Mouse (Mus musculus) olfactory bulb, adult 2 months (tissue): Measurements from ENCODE around the gene Rhd. TPM values are rescaled to one million over a fixed set of nuclear protein-coding genes. Genes with fewer than 3 reads are reported as not detected.
A peak's percentile ranks its signal among the peaks of the same experiment; 100 is the strongest.

Source experiments
- H3K27ac ChIP-seq: fragments of 200-500 bp; 2 replicates; pipeline ENCODE4 v1.5.1; 2012; ENCODE audit warnings: low read depth, low read length; ENCODE audit not compliant: insufficient read depth
- H3K4me1 ChIP-seq: fragments of 200-500 bp; 2 replicates; pipeline ENCODE4 v1.6.1; 2012; ENCODE audit warnings: low read length; ENCODE audit not compliant: control insufficient read depth, insufficient read depth
- H3K4me3 ChIP-seq: fragments of 200-500 bp; 2 replicates; pipeline ENCODE4 v1.5.1; 2012; ENCODE audit warnings: mild to moderate bottlenecking, low read depth, low read length, moderate library complexity; ENCODE audit not compliant: insufficient read depth
- CTCF ChIP-seq: fragments of 200-500 bp; IDR thresholded peaks from 2 replicates; pipeline ENCODE4 v1.5.1; 2012; ENCODE audit warnings: low read depth, mild to moderate bottlenecking, low read length, moderate library complexity; ENCODE audit not compliant: insufficient read depth
- POLR2A ChIP-seq: fragments of 200-500 bp; IDR thresholded peaks from 2 replicates; pipeline ENCODE4 v1.6.1; 2012; ENCODE audit warnings: mild to moderate bottlenecking, low read depth, low read length, moderate library complexity; ENCODE audit not compliant: insufficient read depth
- WGBS: fragments of 180-500 bp; shearing (Covaris S2); methylation state at CpG from one replicate; pipeline ENCODE4 v1.1.7; 2018; 5-methylcytosine and 5-hydroxymethylcytosine counted together
- polyA plus RNA-seq: library from polyadenylated mRNA; stranded (reverse); fragments of >200 nt; gene quantifications from 2 replicates; pipeline ENCODE4 v1.2.4, GENCODE M21; 2012; ENCODE audit warnings: low replicate concordance; ENCODE audit not compliant: missing spikeins, insufficient read depth, insufficient read length

Rhd gene
- polyA plus RNA-seq, 1 experiment = not detected

DNA sequence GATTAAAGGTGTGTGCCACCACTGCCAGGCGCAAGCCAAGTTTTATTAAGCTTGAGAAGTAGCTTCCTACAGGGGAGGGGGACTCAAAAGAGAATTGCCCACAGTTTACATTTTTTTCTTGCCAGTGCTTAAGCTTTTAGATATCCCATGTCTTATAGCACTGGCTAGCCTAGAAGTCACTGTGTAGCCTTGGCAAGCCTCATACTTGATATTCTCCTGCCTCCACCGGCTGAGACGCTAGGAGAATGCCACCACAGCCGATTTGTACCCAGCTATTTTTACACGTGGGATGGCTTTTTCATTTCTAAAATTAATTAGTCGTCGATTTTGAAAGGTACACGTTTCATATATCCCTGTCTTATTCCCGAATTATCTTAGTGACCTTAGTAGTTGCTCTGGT lies 65.9 kb downstream of the Rhd start:
- Histone ChIP-seq H3K4me1 (peaks cover 4% of the 10 kb centered on the region), H3K4me3 (no peak overlapping the region), H3K27ac (peak overlapping the region; percentile 50; the same call in 1 of the 2 replicates)
- TF ChIP-seq CTCF = no peak
- TF ChIP-seq POLR2A = no peak
- 14% methylated on average over 9 of the region's 9 CpGs for WGBS

DNA sequence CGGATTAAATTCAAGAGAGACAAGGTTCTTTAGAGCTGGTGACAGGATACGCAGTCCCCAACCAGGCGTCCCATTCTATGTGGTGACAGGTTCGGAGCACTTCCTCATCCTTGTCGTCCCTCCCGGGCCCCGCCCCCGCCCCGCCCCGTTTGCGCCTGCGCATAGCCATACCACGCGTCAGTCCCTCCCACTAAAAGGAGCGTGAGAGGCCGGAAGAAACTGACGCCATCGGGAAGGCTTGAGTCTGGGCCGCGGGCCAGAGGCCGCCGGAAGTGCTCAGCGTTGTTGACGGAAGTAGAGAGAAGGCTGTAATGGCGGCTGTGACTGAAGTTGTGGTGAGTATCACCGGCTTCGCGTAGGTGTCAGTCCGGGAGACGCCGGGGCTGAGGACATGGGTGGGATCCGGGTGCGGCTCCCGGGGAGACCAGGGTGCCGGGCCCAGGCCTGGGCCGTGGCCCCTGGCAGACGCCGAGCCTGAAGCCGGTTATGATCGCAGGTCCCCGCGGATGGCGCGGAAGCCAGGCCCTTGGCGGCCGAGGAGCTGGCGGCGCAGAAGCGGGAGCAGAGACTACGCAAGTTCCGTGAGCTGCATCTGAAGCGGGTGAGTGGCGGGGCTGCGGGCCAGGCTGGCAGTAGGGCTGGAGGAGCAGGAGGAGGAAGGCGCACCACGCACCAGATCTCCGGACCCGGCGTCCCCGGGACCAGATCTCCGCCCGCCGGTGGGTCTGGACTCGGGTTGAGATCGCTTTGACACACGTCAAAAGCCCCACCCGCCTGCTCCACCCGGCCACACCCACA lies 66.5 kb downstream of the Rhd start, which contains the start of gene Syf2:
TSS of gene Syf2 (plus strand) at position 215 of the 798 bp plus-strand sequence.
- WGBS = under 1% methylated on average over 68 of the region's 68 CpGs
- H3K4me1 ChIP-seq = peaks cover 3% of the 10 kb centered on the region
- TF ChIP-seq POLR2A = peak; percentile 63; the same call in 1 of the 2 replicates
- no peak for TF ChIP-seq CTCF
- H3K27ac ChIP-seq = peak within 1 kb of the TSS; percentile 50
- H3K4me3 ChIP-seq = peak within 1 kb of the TSS; percentile 73

DNA sequence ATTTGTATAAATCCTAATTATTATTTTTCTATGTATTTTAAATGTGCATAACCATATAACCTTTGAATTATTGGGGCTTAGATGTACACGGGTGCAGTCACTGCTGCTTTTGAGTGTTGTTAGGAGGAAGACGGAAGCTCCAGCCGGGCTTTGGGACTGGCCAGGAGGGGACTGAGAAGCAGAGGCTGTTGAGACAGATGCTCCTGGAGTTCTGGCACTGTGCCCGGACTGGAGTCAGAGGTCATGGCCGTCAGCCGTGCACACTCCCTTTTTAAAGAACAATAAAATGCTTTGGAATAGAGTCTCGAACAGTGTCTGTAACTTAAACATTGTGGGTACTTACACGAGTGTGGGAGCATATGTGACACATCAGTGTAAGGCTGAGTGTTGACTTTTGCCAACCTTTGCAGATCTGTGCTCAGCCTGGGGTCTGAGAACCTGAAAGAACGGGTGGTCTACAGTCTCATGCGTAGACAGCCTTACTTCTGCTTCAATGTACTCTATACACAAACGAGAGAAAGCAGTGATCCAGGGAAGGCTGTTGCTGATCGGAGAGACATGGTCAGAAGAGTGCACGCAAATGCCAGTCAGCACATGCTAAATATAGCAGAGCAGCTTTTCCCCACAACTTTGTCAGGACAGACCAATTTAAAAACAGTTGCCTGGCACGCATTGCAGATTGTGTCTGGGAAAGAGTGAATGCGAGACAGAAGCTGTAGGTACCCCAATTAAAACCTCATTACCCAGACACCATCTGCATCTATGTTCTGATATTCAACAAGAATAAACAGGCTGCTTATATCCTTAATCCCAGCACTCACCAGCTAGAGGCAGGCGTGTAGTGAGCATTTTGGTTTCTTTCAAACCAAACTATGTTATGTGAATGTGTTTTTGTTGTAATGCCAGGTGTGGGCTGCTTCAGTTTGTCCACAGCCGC lies 73.2 kb downstream of the Rhd start:
- H3K27ac ChIP-seq = no peak overlapping the region
- 52% methylated on average over 17 of the region's 17 CpGs for WGBS
- TF ChIP-seq POLR2A (no peak), CTCF (no peak)
- no peaks in the 10 kb centered on the region for H3K4me1 ChIP-seq
- H3K4me3 ChIP-seq = no peak overlapping the region

DNA sequence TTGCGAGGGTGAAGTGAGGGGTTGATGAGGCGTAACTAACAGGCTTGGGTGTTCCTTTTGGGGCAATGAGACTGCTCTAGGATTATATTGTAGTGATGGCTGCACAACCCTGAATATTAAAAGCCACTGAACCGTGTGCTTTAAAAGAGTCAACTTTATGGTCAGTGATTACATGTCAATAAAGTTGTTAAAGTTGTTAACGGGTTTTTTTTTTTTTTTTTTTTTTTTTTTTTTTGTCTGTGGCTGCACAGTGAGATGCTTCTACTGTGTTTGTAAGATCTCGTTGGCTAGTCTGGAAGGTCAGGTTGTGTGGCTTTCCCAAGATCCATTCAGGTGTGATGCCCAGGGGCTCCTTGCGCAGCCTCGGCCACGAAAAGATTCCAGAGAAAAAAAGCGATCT lies 75.6 kb downstream of the Rhd start:
- Histone ChIP-seq H3K4me3 (no peak overlapping the region), H3K27ac (no peak overlapping the region)
- 47% methylated on average over 9 of the region's 9 CpGs for WGBS

DNA sequence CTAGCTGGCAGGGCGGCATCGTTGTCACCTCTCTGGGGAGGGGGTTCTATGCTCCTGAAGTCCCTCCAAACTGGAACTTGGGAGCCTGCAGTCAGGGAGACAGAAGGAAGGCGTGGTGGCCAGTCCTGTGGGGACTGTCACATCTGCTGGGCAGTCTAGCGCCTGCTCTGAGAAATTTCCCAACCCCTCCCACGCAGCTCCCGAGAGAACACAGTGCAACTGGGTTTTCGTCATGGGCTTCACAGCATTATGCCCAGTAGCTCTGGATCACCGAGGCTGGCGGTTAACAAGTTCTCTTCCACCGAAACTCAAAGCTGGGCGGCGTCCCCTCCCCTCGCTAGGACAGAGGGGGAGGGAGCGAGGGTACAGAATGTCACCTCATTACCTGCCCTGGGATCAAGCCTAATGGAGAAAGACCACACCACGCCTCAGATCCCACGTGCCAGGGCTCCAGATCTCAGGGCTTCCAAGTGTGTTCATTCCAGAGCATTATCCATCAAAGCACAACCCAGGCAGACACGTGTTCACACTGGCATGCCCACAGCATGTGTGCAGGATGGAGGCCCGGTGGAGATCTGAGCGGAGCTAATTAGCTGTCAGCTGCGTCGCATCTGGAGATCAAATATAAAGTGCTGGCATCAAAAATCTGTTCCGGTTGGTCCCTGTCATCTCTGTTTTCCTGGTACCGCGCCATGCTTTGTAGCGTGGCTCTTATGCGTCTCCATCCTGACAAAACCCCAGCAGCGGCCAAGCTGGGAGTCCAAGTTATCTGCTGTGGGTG lies 79.6 kb downstream of the Rhd start:
- Histone ChIP-seq H3K4me3 (no peak overlapping the region), H3K27ac (no peak overlapping the region), H3K4me1 (peaks cover 5% of the 10 kb centered on the region; the same call in 1 of the 2 replicates)
- 45% methylated on average over 27 of the region's 27 CpGs for WGBS
- TF ChIP-seq CTCF (no peak), POLR2A (no peak)

More for the DNA sequence above, 75.6 kb downstream of the Rhd start:
- 0 out of 2 replicates have a peak, but pooled peaks cover 3% of the 10 kb centered on the region for H3K4me1 ChIP-seq
- TF ChIP-seq POLR2A = no peak
- TF ChIP-seq CTCF = no peak

Other genes with a start within 250 kb of the Rhd start
- not detected in 2 replicates for gene Man1c1, start 160.2 kb upstream of the Rhd start, polyA plus RNA-seq
- gene Ldlrap1, start 96.5 kb upstream of the Rhd start, polyA plus RNA-seq = not detected in 2 replicates
- not detected in 2 replicates for gene Maco1, start 11.2 kb upstream of the Rhd start, polyA plus RNA-seq
- gene Tmem50a, start 50.5 kb downstream of the Rhd start, polyA plus RNA-seq = not detected in 2 replicates
- 408 and 522 TPM in 2 replicates for gene Rsrp1, start 59.1 kb downstream of the Rhd start, polyA plus RNA-seq
- 295 TPM in 1 of 2 replicates, not detected in the other for gene Syf2, start 66.4 kb downstream of the Rhd start, polyA plus RNA-seq